Mouse (Mus musculus): ENCODE results near the gene Cdk15.

- TF ChIP-seq CTCF (IDR thresholded peaks at IDR 0.05) (no peak), POLR2A (IDR thresholded peaks at IDR 0.05; ENCODE audit: insufficient read depth, low read depth, low read length) (no peak)
Observed at GRCm38 (mm10) chr1:59352706-59353105, 96.0 kb downstream of the Cdk15 start.
